Mouse (Mus musculus): ENCODE measurements around the gene Plekhb2. TPM values are rescaled to one million over a fixed set of nuclear protein-coding genes. Genes with fewer than 3 reads are reported as not detected.
A peak's percentile ranks its signal among the peaks of the same experiment; 100 is the strongest.

The Plekhb2 gene
- polyA plus RNA-seq, 1 experiment from 2014 or later = 60.0 TPM

DNA sequence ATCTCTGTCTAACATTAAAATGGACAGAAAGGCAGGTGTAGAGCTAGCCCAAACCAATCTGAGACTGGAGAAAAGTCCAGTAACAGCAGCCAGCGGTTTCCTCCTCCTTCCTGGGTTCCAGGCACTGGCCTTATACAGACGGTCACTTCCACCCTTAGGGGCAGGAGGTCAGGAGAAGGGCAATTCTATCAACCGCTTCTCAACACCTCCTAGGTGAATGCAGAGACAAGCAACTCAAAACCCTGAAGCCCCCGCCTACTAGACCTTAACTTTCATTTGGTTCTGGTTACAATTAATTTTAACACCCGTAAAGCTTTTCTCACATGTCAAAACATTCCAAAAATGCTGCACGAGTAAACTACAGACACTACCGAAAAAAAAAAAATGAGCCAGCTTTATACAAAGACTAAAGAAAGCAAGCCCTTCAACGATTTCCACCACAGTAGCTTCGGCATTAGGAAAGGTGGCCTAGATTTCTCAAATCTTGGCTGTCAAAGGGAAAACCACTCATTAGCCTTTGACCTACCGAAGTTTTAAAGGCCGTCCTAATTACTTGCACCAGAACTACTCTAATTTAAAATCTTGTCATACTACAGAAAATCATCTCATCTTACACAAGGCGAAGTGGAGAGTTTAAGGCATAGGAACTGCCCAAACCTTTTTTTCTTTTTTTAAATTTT lies 7.9 kb upstream of the Plekhb2 start:
- peaks cover 8% of the 10 kb centered on the region; the same call in 1 of the 2 replicates for H3K36me3 ChIP-seq (ENCODE audit: control insufficient read depth, insufficient read depth, low read length)
- DNase-seq (ENCODE audit: low spot score) (peak; percentile 35), ATAC-seq (0 out of 2 replicates have a peak, but pooled peaks have one; percentile 0)
- peak overlapping the region; percentile 98 for H3K27ac ChIP-seq (ENCODE audit: low read depth, low read length)
- H3K4me1 ChIP-seq (ENCODE audit: control insufficient read depth, insufficient read depth, low read length) = peaks cover 26% of the 10 kb centered on the region
- peak overlapping the region; percentile 85 for H3K4me2 ChIP-seq (ENCODE audit: low read length)
- H3K4me3 ChIP-seq (ENCODE audit: low read depth, low read length) = peak overlapping the region; percentile 66
- peak overlapping the region; percentile 92 for H3K9ac ChIP-seq (ENCODE audit: low read length)
- H3K9me3 ChIP-seq (replicated peaks; ENCODE audit: control insufficient read depth, low read length) = no peaks in the 10 kb centered on the region
- WGBS = under 1% methylated on average over 12 of the region's 12 CpGs
- no peaks in the 10 kb centered on the region for H3K27me3 ChIP-seq (replicated peaks; ENCODE audit: control insufficient read depth, insufficient read depth, low read length)

DNA sequence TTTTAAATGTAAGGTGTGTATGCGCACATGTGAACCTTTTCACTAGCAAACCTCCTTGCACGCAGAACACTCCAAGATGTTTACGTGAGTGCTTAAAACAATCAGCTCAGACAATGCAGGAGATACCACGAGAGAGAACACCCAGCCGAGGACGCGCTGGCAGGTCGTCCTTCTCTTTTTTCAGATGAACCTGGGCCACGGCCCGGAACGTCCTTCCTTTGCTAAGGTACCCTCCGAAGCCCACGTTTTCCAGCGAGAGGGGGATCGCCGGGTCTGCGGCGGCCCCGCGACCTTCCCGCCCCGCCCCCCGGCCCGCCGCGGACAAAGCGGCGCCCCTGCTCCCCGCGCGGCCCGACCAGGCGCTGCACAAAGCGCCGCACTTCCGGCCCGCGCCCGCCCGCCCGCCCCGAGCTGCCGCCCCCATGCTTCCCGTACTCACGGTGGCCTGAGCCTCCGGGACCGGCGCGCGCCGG lies 7.4 kb upstream of the Plekhb2 start:
- peak; percentile 71 for DNase-seq (ENCODE audit: low spot score)
- H3K4me2 ChIP-seq (ENCODE audit: low read length) = peak overlapping the region; percentile 85
- peaks cover 23% of the 10 kb centered on the region for H3K4me1 ChIP-seq (ENCODE audit: control insufficient read depth, insufficient read depth, low read length)
- peak overlapping the region; percentile 66 for H3K4me3 ChIP-seq (ENCODE audit: low read depth, low read length)
- 1% methylated on average over 43 of the region's 51 CpGs for WGBS
- H3K9me3 ChIP-seq (replicated peaks; ENCODE audit: control insufficient read depth, low read length) = no peaks in the 10 kb centered on the region
- peak; percentile 90 for ATAC-seq
- peak overlapping the region; percentile 92 for H3K9ac ChIP-seq (ENCODE audit: low read length)
- no peaks in the 10 kb centered on the region for H3K27me3 ChIP-seq (replicated peaks; ENCODE audit: control insufficient read depth, insufficient read depth, low read length)
- H3K27ac ChIP-seq (ENCODE audit: low read depth, low read length) = peak overlapping the region; percentile 98
- H3K36me3 ChIP-seq (ENCODE audit: control insufficient read depth, insufficient read depth, low read length) = peaks cover 5% of the 10 kb centered on the region; the same call in 1 of the 2 replicates

DNA sequence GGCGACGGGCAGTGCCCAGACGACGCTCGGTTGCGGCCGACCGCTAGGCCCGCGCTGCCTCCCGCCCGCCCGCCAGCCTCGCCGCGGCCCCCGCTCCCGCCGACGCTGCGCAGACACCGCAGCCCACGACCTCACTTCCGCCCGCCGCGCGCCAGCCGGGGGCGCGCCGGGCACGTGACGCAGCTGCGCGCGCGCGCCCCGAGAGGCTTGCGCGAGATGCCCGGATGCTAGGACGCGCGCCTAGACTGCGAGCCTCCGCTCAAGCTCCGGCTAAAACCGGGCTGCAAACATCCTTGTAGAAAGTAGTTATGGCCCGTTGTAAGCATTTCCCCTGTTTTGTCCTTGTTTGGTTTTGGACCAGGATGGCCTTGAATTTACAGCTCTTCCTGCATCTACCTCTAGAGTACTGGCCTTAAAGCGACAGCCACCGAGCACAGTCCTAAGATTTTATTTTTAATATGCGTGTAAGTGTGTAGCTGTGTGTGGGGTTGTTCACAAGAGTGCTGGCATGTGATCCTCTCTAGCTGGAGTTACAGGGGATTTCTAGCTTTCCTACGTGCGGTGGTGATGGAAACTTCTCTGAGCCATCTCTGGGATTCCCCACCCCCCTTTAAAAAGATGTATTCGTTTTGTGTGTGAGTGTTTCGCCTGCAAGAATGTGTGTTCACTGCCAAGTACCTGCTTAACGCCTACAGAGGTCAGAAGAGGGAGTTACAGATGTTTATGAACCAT lies 6.7 kb upstream of the Plekhb2 start, which contains the start of gene Fam168b:
Gene Fam168b (minus strand): TSS at position 179 of the 732 bp plus-strand sequence.
- H3K4me1 ChIP-seq (ENCODE audit: control insufficient read depth, insufficient read depth, low read length) = peaks cover 21% of the 10 kb centered on the region

DNA sequence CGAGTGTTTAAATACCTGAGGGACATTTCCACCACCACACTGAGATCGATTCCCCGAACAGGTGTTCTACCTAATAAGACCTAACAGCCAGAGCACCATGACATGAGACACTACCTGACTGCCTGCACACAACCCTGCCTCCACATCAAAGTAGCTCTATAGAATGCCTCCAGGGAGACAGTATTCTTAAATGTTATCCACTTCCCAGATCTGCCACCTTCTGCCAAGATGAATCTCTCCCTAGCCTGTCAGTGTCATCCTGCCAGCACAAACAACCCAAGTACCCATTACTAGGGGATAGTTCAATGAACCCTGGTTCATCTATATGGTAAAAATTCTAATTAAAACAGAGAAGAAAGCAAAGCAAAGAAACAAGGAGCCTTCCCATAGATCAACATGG lies 2.7 kb upstream of the Plekhb2 start:
- ATAC-seq (no peak), DNase-seq (ENCODE audit: low spot score) (no peak)
- Histone ChIP-seq H3K4me3 (ENCODE audit: low read depth, low read length) (no peak overlapping the region), H3K27me3 (replicated peaks; ENCODE audit: control insufficient read depth, insufficient read depth, low read length) (no peaks in the 10 kb centered on the region), H3K4me1 (ENCODE audit: control insufficient read depth, insufficient read depth, low read length) (peaks cover 11% of the 10 kb centered on the region), H3K4me2 (ENCODE audit: low read length) (no peak overlapping the region), H3K27ac (ENCODE audit: low read depth, low read length) (no peak overlapping the region), H3K9ac (ENCODE audit: low read length) (no peak overlapping the region), H3K9me3 (replicated peaks; ENCODE audit: control insufficient read depth, low read length) (no peaks in the 10 kb centered on the region), H3K36me3 (ENCODE audit: control insufficient read depth, insufficient read depth, low read length) (no peaks in the 10 kb centered on the region)
- 80% methylated on average over 3 of the region's 3 CpGs for WGBS

More for the DNA sequence above, 6.7 kb upstream of the Plekhb2 start, which contains the start of gene Fam168b:
- peak within 1 kb of the TSS; percentile 85 for H3K4me2 ChIP-seq (ENCODE audit: low read length)
- H3K36me3 ChIP-seq (ENCODE audit: control insufficient read depth, insufficient read depth, low read length) = peaks cover 5% of the 10 kb centered on the region; the same call in 1 of the 2 replicates
- DNase-seq (ENCODE audit: low spot score) (peak; percentile 94), ATAC-seq (peak; percentile 90)
- peak within 1 kb of the TSS; percentile 98 for H3K27ac ChIP-seq (ENCODE audit: low read depth, low read length)
- H3K4me3 ChIP-seq (ENCODE audit: low read depth, low read length) = peak within 1 kb of the TSS; percentile 66
- H3K9me3 ChIP-seq (replicated peaks; ENCODE audit: control insufficient read depth, low read length) = no peaks in the 10 kb centered on the region
- H3K9ac ChIP-seq (ENCODE audit: low read length) = peak within 1 kb of the TSS; percentile 92
- 2% methylated on average over 42 of the region's 59 CpGs for WGBS
- H3K27me3 ChIP-seq (replicated peaks; ENCODE audit: control insufficient read depth, insufficient read depth, low read length) = no peaks in the 10 kb centered on the region

DNA sequence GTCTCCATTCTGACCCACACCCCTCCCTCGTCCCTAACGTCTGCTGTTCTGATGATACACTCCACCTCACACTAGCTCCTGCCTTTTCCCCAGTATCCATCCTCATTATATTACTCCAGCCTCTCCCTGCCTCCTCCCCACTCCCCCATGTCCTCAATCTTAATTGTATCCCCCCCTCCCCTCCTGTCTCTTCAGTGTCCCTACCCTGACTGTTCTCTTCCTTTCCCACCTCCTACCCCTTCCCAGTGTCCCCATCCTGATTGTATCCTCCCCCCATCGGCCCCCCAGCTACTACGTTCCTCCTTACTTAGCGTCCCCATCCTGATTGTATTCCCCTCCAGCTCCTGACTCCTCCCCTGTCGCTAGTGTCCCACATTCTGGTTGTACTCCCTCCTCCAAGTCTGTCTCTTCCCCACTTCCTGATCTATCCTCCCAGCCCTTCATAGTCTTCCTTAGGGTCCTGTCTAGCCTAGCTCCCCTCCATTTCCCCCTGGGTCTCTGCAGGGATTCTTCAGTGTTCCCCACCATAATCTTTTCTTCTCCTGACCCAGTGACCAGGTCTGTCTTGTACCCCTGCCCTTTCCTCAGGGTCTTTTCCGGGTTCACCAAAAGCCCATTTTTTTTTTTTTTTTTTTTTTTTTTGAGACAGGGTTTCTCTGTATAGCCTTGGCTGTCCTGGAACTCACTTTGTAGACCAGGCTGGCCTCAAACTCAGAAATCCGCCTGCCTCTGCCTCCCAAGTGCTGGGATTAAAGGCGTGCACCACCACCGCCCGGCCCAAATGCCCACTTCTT lies 764 bp downstream of the Plekhb2 start:
- H3K27me3 ChIP-seq (replicated peaks; ENCODE audit: control insufficient read depth, insufficient read depth, low read length) = no peaks in the 10 kb centered on the region
- H3K4me2 ChIP-seq (ENCODE audit: low read length) = peak overlapping the region; percentile 63
- peak; percentile 40 for DNase-seq (ENCODE audit: low spot score)
- peak overlapping the region; percentile 30; the same call in 1 of the 2 replicates for H3K27ac ChIP-seq (ENCODE audit: low read depth, low read length)
- H3K9me3 ChIP-seq (replicated peaks; ENCODE audit: control insufficient read depth, low read length) = no peaks in the 10 kb centered on the region
- H3K4me3 ChIP-seq (ENCODE audit: low read depth, low read length) = peak overlapping the region; percentile 74
- peaks cover 11% of the 10 kb centered on the region for H3K4me1 ChIP-seq (ENCODE audit: control insufficient read depth, insufficient read depth, low read length)
- peak overlapping the region; percentile 92 for H3K9ac ChIP-seq (ENCODE audit: low read length)
- peak; percentile 74 for ATAC-seq
- 41% methylated on average over 11 of the region's 11 CpGs for WGBS
- no peaks in the 10 kb centered on the region for H3K36me3 ChIP-seq (ENCODE audit: control insufficient read depth, insufficient read depth, low read length)

DNA sequence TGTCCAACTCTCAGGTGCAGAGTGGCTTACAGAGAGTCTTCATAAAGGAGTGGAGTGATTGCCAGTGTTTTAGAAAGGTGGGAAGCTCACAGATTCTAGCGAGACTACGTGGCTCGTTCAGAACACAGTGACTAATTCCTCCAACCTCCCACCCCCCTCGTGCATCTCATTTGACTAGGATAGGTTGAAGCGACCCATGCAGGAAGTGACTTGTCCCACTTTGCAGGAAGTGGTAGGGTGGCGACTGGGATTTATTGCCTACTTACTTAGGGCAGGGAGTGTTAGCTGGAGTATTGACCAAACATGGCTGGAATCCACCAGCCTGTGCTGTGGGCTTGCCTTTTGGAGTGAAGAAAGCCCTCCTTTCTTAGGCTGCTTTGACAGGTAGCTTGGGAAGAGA lies 1.8 kb downstream of the Plekhb2 start:
- Histone ChIP-seq H3K9me3 (replicated peaks; ENCODE audit: control insufficient read depth, low read length) (no peaks in the 10 kb centered on the region), H3K36me3 (ENCODE audit: control insufficient read depth, insufficient read depth, low read length) (no peaks in the 10 kb centered on the region), H3K4me3 (ENCODE audit: low read depth, low read length) (no peak overlapping the region), H3K27ac (ENCODE audit: low read depth, low read length) (no peak overlapping the region), H3K9ac (ENCODE audit: low read length) (no peak overlapping the region), H3K27me3 (replicated peaks; ENCODE audit: control insufficient read depth, insufficient read depth, low read length) (no peaks in the 10 kb centered on the region), H3K4me1 (ENCODE audit: control insufficient read depth, insufficient read depth, low read length) (peaks cover 11% of the 10 kb centered on the region), H3K4me2 (ENCODE audit: low read length) (no peak overlapping the region; the same call in 1 of the 2 replicates)
- 74% methylated on average over 6 of the region's 6 CpGs for WGBS
- ATAC-seq = no peak
- no peak for DNase-seq (ENCODE audit: low spot score)

DNA sequence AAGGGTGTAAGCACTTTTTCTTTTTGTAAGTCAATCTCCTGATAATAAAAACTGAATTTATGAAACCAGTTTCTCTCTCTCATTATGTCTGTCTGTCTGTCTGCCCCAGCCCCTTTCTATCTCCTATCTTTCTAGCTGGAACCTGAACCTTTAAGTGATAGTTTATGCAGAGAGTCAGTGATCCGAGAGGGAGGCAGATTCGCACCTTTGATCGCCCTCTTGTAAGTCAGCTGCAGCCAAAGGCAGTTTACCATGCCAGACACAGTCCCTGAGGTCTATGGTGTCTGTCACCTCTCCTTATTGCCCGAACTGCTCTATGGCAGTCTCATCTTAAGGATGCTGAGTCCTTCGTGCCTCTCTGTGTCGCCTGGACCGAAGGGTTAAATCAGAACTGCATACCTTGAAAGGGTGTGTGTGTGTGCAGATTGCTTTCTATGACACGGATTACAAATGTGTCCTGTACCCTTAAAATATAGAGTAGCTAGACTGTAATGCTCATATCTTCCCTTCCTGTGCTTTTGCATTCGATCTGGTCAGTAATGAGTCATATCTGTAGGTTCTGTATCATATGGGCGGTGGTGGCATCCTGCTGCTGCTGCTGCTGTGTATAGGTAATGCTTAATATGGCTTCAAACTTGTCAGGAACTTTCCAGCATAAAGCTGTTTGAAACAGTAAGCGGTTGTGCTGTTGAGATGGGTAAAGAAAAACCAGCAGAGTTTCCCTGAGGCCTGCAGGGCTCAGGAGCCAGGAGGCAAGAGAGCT lies 2.5 kb downstream of the Plekhb2 start:
- Histone ChIP-seq H3K9me3 (replicated peaks; ENCODE audit: control insufficient read depth, low read length) (no peaks in the 10 kb centered on the region), H3K27me3 (replicated peaks; ENCODE audit: control insufficient read depth, insufficient read depth, low read length) (no peaks in the 10 kb centered on the region), H3K4me2 (ENCODE audit: low read length) (no peak overlapping the region), H3K9ac (ENCODE audit: low read length) (no peak overlapping the region), H3K4me1 (ENCODE audit: control insufficient read depth, insufficient read depth, low read length) (peaks cover 11% of the 10 kb centered on the region), H3K27ac (ENCODE audit: low read depth, low read length) (no peak overlapping the region), H3K36me3 (ENCODE audit: control insufficient read depth, insufficient read depth, low read length) (no peaks in the 10 kb centered on the region), H3K4me3 (ENCODE audit: low read depth, low read length) (no peak overlapping the region)
- 84% methylated on average over 11 of the region's 11 CpGs for WGBS
- ATAC-seq = no peak
- DNase-seq (ENCODE audit: low spot score) = no peak

DNA sequence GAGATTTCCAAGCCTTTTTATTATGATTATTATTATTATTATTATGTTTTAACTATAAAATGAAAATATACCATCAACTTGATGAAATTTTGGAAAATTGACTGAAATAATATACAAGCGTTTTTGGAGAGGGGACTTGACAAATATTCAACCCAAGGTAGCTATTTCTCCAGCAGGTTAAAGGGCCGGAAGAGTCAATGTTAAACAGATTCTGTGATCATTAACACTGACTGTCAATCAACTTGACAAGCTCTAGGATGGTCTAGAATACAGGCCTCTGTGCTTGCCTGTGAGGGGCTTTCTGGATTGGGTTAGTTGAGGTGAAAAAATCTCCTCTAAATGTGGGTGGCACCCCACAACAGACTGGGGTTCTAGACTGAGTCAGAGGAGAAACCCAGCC lies 4.0 kb downstream of the Plekhb2 start:
- DNase-seq (ENCODE audit: low spot score) (no peak), ATAC-seq (no peak)
- Histone ChIP-seq H3K27ac (ENCODE audit: low read depth, low read length) (no peak overlapping the region), H3K9me3 (replicated peaks; ENCODE audit: control insufficient read depth, low read length) (no peaks in the 10 kb centered on the region), H3K4me2 (ENCODE audit: low read length) (no peak overlapping the region), H3K9ac (ENCODE audit: low read length) (no peak overlapping the region), H3K36me3 (ENCODE audit: control insufficient read depth, insufficient read depth, low read length) (no peaks in the 10 kb centered on the region), H3K4me3 (ENCODE audit: low read depth, low read length) (no peak overlapping the region), H3K27me3 (replicated peaks; ENCODE audit: control insufficient read depth, insufficient read depth, low read length) (no peaks in the 10 kb centered on the region), H3K4me1 (ENCODE audit: control insufficient read depth, insufficient read depth, low read length) (peaks cover 11% of the 10 kb centered on the region)
- WGBS = 90% methylated on average over 2 of the region's 2 CpGs

Data from forebrain, embryonic 14.5 days (tissue).